Mouse (Mus musculus) brain, embryonic 14.5 days (tissue): ENCODE measurements at regions not wholly inside any gene's neighbourhood (a gene's known extent, or its start where the extent isn't known, plus 50 kb on each side); places are given as distances from the start of the nearest gene placed in this dataset.

Experiments used
- DNase-seq: peaks from one replicate; pipeline ENCODE4 v3.0.0-alpha.2; 2011; ENCODE audit warnings: low read depth
- CTCF ChIP-seq: fragments of 200-500 bp; IDR thresholded peaks from 2 replicates; pipeline ENCODE4 v1.5.1; 2012; ENCODE audit warnings: inconsistent platforms, mild to moderate bottlenecking, moderate library complexity, borderline replicate concordance; ENCODE audit not compliant: insufficient read depth, insufficient read length; ENCODE audit errors: extremely low read depth
- POLR2A ChIP-seq: fragments of 200-500 bp; IDR thresholded peaks from 2 replicates; pipeline ENCODE4 v1.6.1; 2012; ENCODE audit warnings: mild to moderate bottlenecking, inconsistent platforms, borderline replicate concordance; ENCODE audit not compliant: poor library complexity, insufficient read depth, insufficient read length, severe bottlenecking; ENCODE audit errors: extremely low read depth

DNA sequence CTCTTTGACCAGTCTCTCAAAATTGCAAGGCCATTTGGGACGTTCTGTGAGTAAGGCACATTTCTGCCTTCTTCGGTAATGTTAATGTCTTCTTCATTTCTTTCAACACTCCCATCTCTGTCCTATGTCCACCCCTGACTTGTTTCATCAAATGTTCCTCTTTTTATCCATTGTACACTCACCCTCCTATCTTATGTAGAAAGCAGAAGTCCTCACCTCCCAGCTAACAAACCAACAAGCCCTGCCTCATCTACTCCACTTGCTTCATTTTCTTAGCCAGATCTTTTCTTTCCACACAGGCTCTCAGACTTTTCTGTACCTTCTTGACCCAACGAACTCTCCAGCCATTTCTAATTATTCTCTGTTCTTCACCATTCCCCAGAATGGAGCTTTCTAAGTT is 179.2 kb upstream of the Cnr1 start:
- TF ChIP-seq POLR2A (no peak), CTCF (no peak)
- no peak for DNase-seq

DNA sequence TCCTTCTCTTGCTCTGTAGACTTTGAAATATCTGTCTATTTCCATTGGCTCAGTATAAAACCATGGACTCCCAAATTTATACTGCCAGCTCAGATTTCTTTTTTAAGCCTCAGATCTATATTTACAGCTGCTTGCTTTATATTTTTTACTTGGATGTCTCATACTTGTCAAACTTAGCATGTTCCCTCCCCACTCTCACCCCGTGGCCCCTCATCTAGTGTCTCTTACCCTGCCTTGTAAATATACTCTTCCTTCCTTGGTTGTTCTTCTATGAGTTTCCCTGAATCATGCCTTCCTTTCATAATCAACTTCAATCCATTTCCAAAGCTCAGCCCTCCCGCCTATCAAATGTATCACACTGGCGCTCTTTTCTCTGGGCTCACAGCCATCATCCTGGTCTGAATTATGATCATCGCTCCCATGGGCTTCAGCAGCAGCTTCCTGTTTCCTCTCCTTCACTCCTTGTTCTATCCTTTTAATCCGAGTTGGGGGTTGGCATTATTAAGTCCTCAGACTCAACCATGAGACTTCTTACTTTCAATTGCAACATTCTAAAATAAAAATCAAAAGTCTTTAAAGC is 177.0 kb upstream of the Cnr1 start:
- TF ChIP-seq POLR2A (no peak), CTCF (no peak)
- DNase-seq: no peak

DNA sequence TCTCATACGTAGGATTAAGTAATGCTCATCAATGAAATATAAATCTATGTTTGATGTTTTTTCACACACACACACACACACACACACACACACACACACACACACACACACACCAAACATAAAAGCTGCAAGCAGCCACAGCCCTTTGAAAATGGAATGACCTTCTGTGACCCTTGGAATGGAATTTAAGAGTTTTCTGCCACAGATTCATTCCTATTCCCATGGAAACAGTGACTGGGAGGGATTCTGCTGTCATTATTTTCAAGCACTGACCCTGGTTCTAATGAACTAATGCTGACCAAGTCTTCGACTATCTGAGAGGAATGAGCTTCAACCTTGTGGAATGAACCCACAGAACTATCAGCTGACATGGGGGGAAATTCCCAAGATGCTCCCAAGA is 156.7 kb upstream of the Cnr1 start:
- TF ChIP-seq CTCF: no peak
- TF ChIP-seq POLR2A: no peak
- peak; percentile 56 for DNase-seq

DNA sequence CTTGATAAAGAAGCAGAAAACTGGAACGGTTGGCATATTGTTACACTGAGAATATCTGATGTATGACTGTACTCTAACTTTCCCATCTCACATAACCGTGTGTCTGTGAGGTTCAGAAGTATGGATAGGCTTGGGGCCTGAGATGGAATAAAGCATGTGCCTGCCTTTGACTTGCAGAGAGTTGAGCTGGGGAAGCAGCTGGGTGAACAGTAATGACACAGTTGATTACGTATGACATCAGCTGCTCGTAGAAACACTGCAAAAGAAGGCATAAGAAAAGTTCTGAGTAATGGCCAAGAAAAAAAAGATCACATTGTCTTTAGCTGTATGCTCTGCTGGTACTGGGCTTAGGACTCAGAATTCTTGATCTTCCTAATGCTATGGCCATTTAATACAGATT is 138.4 kb upstream of the Cnr1 start:
- TF ChIP-seq POLR2A (no peak), CTCF (no peak)
- DNase-seq: no peak

DNA sequence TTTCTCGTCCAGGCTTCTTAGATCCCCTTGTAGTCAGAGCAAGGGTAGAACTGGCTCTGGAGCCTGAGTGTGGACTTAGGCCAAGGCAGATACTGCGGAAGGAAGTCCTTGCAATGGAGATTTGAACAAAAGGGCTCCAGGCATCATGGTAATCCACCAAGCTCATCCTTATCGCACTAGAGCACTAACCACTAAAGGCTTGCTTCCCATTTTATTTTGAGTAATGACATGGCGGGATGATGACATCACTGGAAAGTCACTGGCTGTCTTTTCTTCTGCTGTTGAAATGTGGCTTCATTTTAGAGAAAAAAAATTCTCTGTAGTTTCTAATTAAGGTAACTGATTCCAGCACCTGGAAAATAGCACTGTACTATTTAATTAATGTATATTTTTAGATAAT is 137.4 kb upstream of the Cnr1 start:
- DNase-seq: no peak
- TF ChIP-seq CTCF: no peak
- no peak for TF ChIP-seq POLR2A

DNA sequence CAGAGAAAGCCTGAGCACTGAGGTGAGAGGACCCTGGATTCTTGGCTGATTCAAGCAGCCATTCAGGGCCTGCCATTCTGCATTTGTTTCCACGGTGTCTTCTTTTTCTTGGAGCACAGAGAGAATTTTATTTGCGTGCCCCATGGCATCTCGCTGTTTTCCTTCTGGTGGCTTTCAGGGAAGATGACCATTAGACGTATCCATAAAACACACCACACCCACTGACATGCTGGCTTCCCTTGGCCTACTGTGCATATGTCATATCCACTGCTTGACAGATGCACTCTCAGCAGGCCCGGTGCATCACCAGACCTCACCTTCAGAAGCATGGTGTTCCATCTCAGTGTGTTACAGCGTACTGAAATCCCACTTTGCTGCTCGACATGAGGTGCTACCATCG is 131.0 kb upstream of the Cnr1 start:
- no peak for DNase-seq
- TF ChIP-seq POLR2A: no peak
- no peak for TF ChIP-seq CTCF

DNA sequence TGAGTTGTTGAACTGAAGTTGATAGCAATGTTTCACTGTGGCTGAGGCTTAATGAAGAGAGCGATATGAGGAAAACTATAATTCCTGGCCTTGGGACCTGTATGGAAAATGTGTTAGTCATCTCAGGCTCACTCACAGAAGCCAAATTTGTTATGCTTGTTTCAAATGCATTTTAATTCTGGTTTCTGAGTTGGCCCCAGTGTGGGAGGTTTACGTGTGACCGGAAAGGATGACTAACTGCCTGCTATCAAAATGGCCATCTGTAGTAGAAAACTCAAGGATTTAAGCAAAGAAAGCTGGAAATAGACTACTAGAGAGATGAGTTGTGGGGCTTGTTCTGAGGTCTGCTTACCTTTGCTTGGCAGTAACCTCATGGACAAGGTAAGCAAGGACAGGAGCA is 128.9 kb upstream of the Cnr1 start:
- TF ChIP-seq POLR2A: no peak
- TF ChIP-seq CTCF: no peak
- no peak for DNase-seq

DNA sequence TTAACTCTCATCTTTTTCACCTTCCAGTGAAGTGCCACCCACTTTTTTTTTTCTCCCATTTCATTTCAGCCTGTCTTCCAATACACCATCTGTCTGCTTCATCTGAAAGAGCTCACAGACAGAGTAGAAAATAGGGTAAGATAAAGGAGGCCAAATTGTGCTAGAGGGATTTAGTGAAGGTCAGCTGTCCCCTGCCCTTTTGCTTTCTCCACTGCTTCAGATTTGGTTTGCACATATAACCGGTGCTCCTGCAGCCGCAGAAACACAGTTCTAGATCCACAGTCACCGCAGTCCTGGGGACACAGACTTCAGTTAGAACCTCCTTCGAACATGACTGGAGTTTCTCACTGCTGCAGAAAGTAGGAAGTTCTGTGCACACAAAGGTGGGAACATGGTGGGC is 126.4 kb upstream of the Cnr1 start:
- peak; percentile 25 for DNase-seq
- TF ChIP-seq POLR2A (no peak), CTCF (no peak)

DNA sequence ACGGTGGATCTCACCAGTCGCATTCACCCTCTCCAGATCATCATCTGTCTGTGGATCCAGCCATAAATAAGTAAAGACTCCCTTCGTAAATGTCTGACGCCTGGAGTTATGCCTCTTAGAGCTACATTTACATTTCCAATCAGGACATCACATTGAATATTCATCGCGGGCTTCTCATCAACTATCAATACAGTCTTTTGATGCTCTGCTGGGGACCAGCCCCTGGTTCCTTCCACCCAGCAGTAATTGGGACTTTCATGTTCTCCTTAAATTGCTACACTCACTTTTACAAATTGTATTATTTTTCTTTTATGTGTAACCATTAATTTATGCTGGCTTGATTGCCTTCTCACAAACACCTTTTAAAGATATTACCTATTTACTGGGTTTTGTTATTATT is 125.7 kb upstream of the Cnr1 start:
- no peak for TF ChIP-seq CTCF
- no peak for TF ChIP-seq POLR2A
- peak; percentile 38 for DNase-seq

DNA sequence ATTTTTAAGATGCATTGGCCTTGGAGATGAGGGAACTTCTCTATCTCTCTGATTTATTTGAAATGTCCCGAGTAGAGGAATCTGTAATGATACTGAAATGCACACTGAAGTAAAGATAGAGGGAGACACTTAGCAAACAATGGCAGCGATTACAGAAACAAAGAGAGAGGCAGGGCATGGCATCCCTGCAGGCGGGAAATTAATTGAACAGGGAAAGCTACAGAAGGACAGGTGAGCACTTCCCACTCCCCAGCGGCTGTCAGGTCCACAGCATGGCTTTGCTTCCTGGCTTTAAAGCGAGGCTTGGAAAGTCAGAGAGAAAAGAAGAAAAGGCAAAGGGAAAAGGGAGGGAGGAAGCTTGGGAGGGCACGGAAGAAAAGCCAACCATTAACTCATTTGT is 125.3 kb upstream of the Cnr1 start:
- TF ChIP-seq POLR2A (no peak), CTCF (no peak)
- DNase-seq: peak; percentile 58

DNA sequence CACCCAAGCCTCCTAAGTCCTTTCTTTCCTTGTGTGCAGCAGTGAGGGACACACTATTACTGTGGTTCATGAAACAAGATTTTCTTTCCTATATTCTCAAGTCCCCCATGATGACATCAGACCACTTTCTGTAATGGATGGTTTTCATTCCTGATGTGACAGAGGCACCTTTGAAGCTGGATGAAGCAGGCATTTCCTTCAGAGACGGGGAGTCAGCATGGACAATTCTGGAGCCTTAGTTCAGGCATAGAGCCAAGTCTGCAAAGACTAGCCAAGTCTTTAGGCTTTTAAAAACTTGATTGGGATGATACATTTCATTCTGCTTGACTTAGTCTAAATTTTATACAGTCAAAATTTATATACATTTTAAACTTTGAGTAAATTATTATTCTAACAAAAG is 124.6 kb upstream of the Cnr1 start:
- DNase-seq: peak; percentile 30
- TF ChIP-seq CTCF (no peak), POLR2A (no peak)

DNA sequence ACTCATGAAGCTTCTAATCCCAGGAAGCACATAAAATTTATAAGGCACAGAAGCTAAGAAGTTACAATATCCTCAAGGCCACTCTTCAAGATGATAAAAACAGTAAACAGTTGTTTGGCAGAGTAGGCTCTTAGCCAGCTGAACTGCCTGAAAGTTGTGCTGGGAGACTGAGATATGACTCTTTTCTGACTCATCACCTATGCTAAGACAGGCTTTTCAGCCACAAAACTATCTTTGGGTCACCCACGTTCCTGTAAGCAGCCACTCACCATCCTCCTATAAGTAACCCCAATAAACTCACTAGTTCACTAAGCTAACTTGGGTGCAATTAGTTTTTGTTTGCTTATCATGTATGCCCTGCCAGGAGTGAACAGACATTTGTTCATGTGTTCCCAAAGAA is 112.1 kb upstream of the Cnr1 start:
- no peak for TF ChIP-seq POLR2A
- no peak for TF ChIP-seq CTCF
- no peak for DNase-seq
